Mouse (Mus musculus) CH12.LX (cell line): ENCODE results near the gene Cdipt. TPM values are rescaled to one million over a fixed set of nuclear protein-coding genes. Genes with fewer than 3 reads are reported as not detected.

Experiments used
- DNase-seq: peaks from one replicate; pipeline ENCODE4 v3.0.0-alpha.2; 2013; ENCODE audit errors: extremely low read depth
- H3K27ac ChIP-seq: 2 replicates; pipeline ENCODE4 v1.5.1; 2012; ENCODE audit warnings: low read depth, mild to moderate bottlenecking, control low read depth, moderate library complexity; ENCODE audit not compliant: insufficient read depth
- H3K27me3 ChIP-seq: replicated peaks from 2 replicates; pipeline ENCODE3; 2012; ENCODE audit warnings: inconsistent platforms
- H3K36me3 ChIP-seq, 2 experiments: replicated peaks in 1 of 2; 2 replicates each; pipeline versions ENCODE3 to v1.6.1; 2012; ENCODE audit warnings: inconsistent platforms in 1 of 2, low read length in 1 of 2, mild to moderate bottlenecking in 1 of 2, mixed read lengths in 1 of 2, moderate library complexity in 1 of 2; ENCODE audit not compliant: control insufficient read depth in 1 of 2, insufficient read depth in 1 of 2
- H3K4me1 ChIP-seq, 2 experiments: 2 replicates each; pipeline ENCODE4 v1.6.1; 2012; ENCODE audit warnings: inconsistent platforms in 1 of 2, moderate library complexity in 1 of 2; ENCODE audit not compliant: insufficient read depth in 2 of 2, control insufficient read depth in 1 of 2
- H3K4me2 ChIP-seq: 2 replicates; pipeline ENCODE4 v1.6.1; 2012; ENCODE audit warnings: low read depth, mild to moderate bottlenecking, control low read depth; ENCODE audit not compliant: poor library complexity, insufficient read depth, severe bottlenecking
- H3K4me3 ChIP-seq, 3 experiments: fragments of 150-350 bp in 1 of 3; sonication (generic) in 1 of 3; replicated peaks in 1 of 3; 2 replicates each; pipeline versions ENCODE3 to v1.5.1; 2011 to 2012; ENCODE audit warnings: low read depth in 2 of 3, low read length in 2 of 3, mild to moderate bottlenecking in 2 of 3, moderate library complexity in 2 of 3, control low read depth in 1 of 3, improper control_type of control experiment in 1 of 3, inconsistent platforms in 1 of 3, mixed read lengths in 1 of 3; ENCODE audit not compliant: poor library complexity in 1 of 3
- H3K79me2 ChIP-seq: replicated peaks from 2 replicates; pipeline ENCODE4 v1.6.1; 2012; ENCODE audit warnings: mild to moderate bottlenecking, moderate library complexity; ENCODE audit not compliant: control insufficient read depth, poor library complexity, insufficient read depth, severe bottlenecking; ENCODE audit errors: extremely low read depth
- H3K9ac ChIP-seq: 2 replicates; pipeline ENCODE4 v1.6.1; 2012; ENCODE audit warnings: low read depth, mild to moderate bottlenecking, control low read depth, moderate library complexity; ENCODE audit not compliant: insufficient read depth
- H3K9me3 ChIP-seq: replicated peaks from 2 replicates; pipeline ENCODE3; 2012; ENCODE audit warnings: low read length, inconsistent platforms, mixed read lengths
- BHLHE40 ChIP-seq: IDR thresholded peaks from 2 replicates; pipeline ENCODE4 v1.6.1; 2011; ENCODE audit warnings: mild to moderate bottlenecking, low read depth, low read length, improper control_type of control experiment
- CTCF ChIP-seq, 2 experiments: IDR thresholded peaks in 1 of 2; conservative IDR thresholded peaks in 1 of 2; 2 replicates each; pipeline ENCODE4 v1.5.1; 2011 to 2012; ENCODE audit warnings: low read depth in 2 of 2, low read length in 2 of 2, improper control_type of control experiment in 1 of 2, inconsistent platforms in 1 of 2, mild to moderate bottlenecking in 1 of 2, moderate library complexity in 1 of 2
- E2F4 ChIP-seq: IDR thresholded peaks from 2 replicates; pipeline ENCODE4 v1.6.1; 2011; ENCODE audit warnings: low read depth, low read length, improper control_type of control experiment; ENCODE audit not compliant: insufficient replicate concordance
- ELF1 ChIP-seq: IDR thresholded peaks from 2 replicates; pipeline ENCODE4 v1.6.1; 2014; ENCODE audit warnings: low read depth, mild to moderate bottlenecking, inconsistent platforms, low read length, improper control_type of control experiment
- EP300 ChIP-seq: IDR thresholded peaks from 2 replicates; pipeline ENCODE4 v1.6.1; 2011; ENCODE audit warnings: low read length, improper control_type of control experiment
- GABPA ChIP-seq: IDR thresholded peaks from 2 replicates; pipeline ENCODE4 v1.6.1; 2012; ENCODE audit warnings: low read depth, low read length, improper control_type of control experiment, inconsistent platforms; ENCODE audit not compliant: insufficient replicate concordance
- IRF4 ChIP-seq: IDR thresholded peaks from 2 replicates; pipeline ENCODE4 v1.6.1; 2014; ENCODE audit warnings: low read depth, mild to moderate bottlenecking, inconsistent platforms, low read length, improper control_type of control experiment
- KAT2A ChIP-seq: IDR thresholded peaks from 2 replicates; pipeline ENCODE4 v1.6.1; 2012; ENCODE audit warnings: low read length, improper control_type of control experiment, inconsistent platforms; ENCODE audit not compliant: insufficient replicate concordance
- MXI1 ChIP-seq: IDR thresholded peaks from 2 replicates; pipeline ENCODE4 v1.6.1; 2011; ENCODE audit warnings: mild to moderate bottlenecking, low read depth, low read length, improper control_type of control experiment
- NRF1 ChIP-seq: IDR thresholded peaks from 2 replicates; pipeline ENCODE4 v1.6.1; 2014; ENCODE audit warnings: low read depth, mild to moderate bottlenecking, inconsistent platforms, low read length, improper control_type of control experiment, moderate library complexity
- POLR2A ChIP-seq: IDR thresholded peaks from 2 replicates; pipeline ENCODE4 v1.6.1; 2011; ENCODE audit warnings: low read depth, mild to moderate bottlenecking, improper control_type of control experiment, low read length
- RCOR1 ChIP-seq: conservative IDR thresholded peaks from 2 replicates; pipeline ENCODE4 v1.6.1; 2012; ENCODE audit warnings: low read depth, mild to moderate bottlenecking, inconsistent platforms, low read length, improper control_type of control experiment
- SIN3A ChIP-seq: IDR thresholded peaks from 2 replicates; pipeline ENCODE4 v1.6.1; 2012; ENCODE audit warnings: low read length, improper control_type of control experiment, inconsistent platforms
- TBP ChIP-seq: conservative IDR thresholded peaks from 2 replicates; pipeline ENCODE4 v1.6.1; 2011; ENCODE audit warnings: low read depth, low read length, improper control_type of control experiment
- UBTF ChIP-seq: IDR thresholded peaks from 2 replicates; pipeline ENCODE4 v1.6.1; 2012; ENCODE audit warnings: low read depth, mild to moderate bottlenecking, inconsistent platforms, low read length, improper control_type of control experiment, moderate library complexity
- ZMIZ1 ChIP-seq: IDR thresholded peaks from 2 replicates; pipeline ENCODE4 v1.6.1; 2012; ENCODE audit warnings: low read depth, mild to moderate bottlenecking, inconsistent platforms, low read length, improper control_type of control experiment
- ZNF384 ChIP-seq: IDR thresholded peaks from 2 replicates; pipeline ENCODE4 v1.6.1; 2012; ENCODE audit warnings: low read depth, low read length, improper control_type of control experiment, inconsistent platforms
- dilution Hi-C: fragments of 300-500 bp; cut with MboI; formaldehyde crosslinking; loops from 2 replicates; pipeline ENCODE4 v1.14.3; 2020; ENCODE audit warnings: low sequenced_read_pairs; ENCODE audit not compliant: extremely low pct_unique_long_range_greater_than_20kb, extremely low pct_ligation_motif_present
- in situ Hi-C: fragments of 300-500 bp; cut with MboI; formaldehyde crosslinking; loops from 3 replicates; pipeline ENCODE4 v1.14.3; 2019; ENCODE audit warnings: low sequenced_read_pairs, low pct_ligation_motif_present, low pct_unique_long_range_greater_than_20kb, mixed read lengths
- polyA plus RNA-seq: library from polyadenylated mRNA; unstranded; fragments of >175 nt; gene quantifications from 2 replicates; pipeline ENCODE4 v1.2.1, GENCODE M21; 2012; ENCODE audit warnings: low read depth; ENCODE audit not compliant: insufficient read length
- total RNA-seq, 2 experiments: library from RNA; depleted of rRNA; stranded (reverse); fragments of 300-350 nt in 1 of 2; fragments of >200 nt in 1 of 2; gene quantifications; 2 replicates each; pipeline ENCODE4 v1.2.3; 2012 to 2014

Gene Cdipt
- total and polyA plus RNA-seq, 3 experiments: 72.8 to 138 (median 108) TPM

- peaks cover 27 to 85% of the 10 kb centered on the region in 2 experiments for H3K36me3 ChIP-seq
- dilution Hi-C loops (no loop called here), in situ Hi-C loops (loop anchor here (5.0 kb wide), 1 partner anchor 32 kb away; no protein-coding TSS in a partner anchor)
- peaks cover 6% of the 10 kb centered on the region for H3K9me3 ChIP-seq
- H3K27ac ChIP-seq: no peak within 1 kb of the TSS
- H3K4me1 ChIP-seq: peaks cover 10 to 61% of the 10 kb centered on the region in 2 experiments
- DNase-seq: no peak
- no peak within 1 kb of the TSS for H3K4me3 ChIP-seq
- H3K4me2 ChIP-seq: no peak within 1 kb of the TSS
- no peaks in the 10 kb centered on the region for H3K27me3 ChIP-seq
- H3K9ac ChIP-seq: no peak within 1 kb of the TSS
- H3K79me2 ChIP-seq: no peaks in the 10 kb centered on the region
- TF ChIP-seq ELF1 (no peak), MXI1 (peak; percentile 37; the same call in 1 of the 2 replicates), SIN3A (peak; percentile 58)
Observed at GRCm38 (mm10) chr7:126949793-126950646, 25.7 kb upstream of the Cdipt start, which contains the start of gene Sez6l2. TSS of gene Sez6l2 (plus strand) at chr7:126950563.

GRCm38 (mm10) chr7:126950647-126951615, 24.8 kb upstream of the Cdipt start:
- Histone ChIP-seq H3K4me3 (no peak overlapping the region), H3K9ac (no peak overlapping the region), H3K4me2 (no peak overlapping the region), H3K4me1 (peaks cover 10 to 65% of the 10 kb centered on the region in 2 experiments), H3K79me2 (no peaks in the 10 kb centered on the region), H3K9me3 (peaks cover 6% of the 10 kb centered on the region), H3K27me3 (no peaks in the 10 kb centered on the region), H3K27ac (no peak overlapping the region), H3K36me3 (peaks cover 22 to 86% of the 10 kb centered on the region in 2 experiments)
- DNase-seq: no peak
- dilution Hi-C loops (no loop called here), in situ Hi-C loops (no loop called here)
- TF ChIP-seq EP300 (no peak), ELF1 (no peak), UBTF (no peak), POLR2A (no peak), RCOR1 (no peak), IRF4 (no peak), GABPA (no peak), ZMIZ1 (no peak), BHLHE40 (no peak), ZNF384 (no peak), NRF1 (no peak), KAT2A (no peak), E2F4 (no peak), CTCF (conservative IDR thresholded peaks at IDR 0.05 in 1 of 2, IDR thresholded peaks at IDR 0.05 in 1 of 2; ENCODE audit: low read depth in 2 of 2, low read length in 2 of 2) (no peak), TBP (no peak)
